Mouse (Mus musculus) embryonic facial prominence, embryonic 15.5 days (tissue): ENCODE results near the gene Rtn4. TPM values are rescaled to one million over a fixed set of nuclear protein-coding genes. Genes with fewer than 3 reads are reported as not detected.
A peak's percentile ranks its signal among the peaks of the same experiment; 100 is the strongest.

Experiments used
- ATAC-seq: fragments of 200-750 bp; cut with Nextera tagmentation; 2 replicates; pipeline ENCODE4 v1.8.0; 2017; ENCODE audit warnings: low read depth, moderate TSS enrichment; ENCODE audit not compliant: insufficient number of reproducible peaks, low FRiP score, low TSS enrichment
- H3K27ac ChIP-seq: fragments of 300-500 bp; sonication (generic); replicated peaks from 2 replicates; pipeline ENCODE4 v1.5.1; 2015; ENCODE audit warnings: mild to moderate bottlenecking, inconsistent platforms
- H3K27me3 ChIP-seq: fragments of 300-500 bp; sonication (generic); 2 replicates; pipeline ENCODE4 v1.6.1; 2015; ENCODE audit warnings: inconsistent platforms
- H3K36me3 ChIP-seq: fragments of 300-500 bp; sonication (generic); 2 replicates; pipeline ENCODE4 v1.6.1; 2015; ENCODE audit warnings: mild to moderate bottlenecking, inconsistent platforms
- H3K4me1 ChIP-seq: fragments of 300-500 bp; sonication (generic); 2 replicates; pipeline ENCODE4 v1.6.1; 2015; ENCODE audit warnings: inconsistent platforms
- H3K4me2 ChIP-seq: fragments of 300-500 bp; sonication (generic); replicated peaks from 2 replicates; pipeline ENCODE4 v1.6.1; 2015; ENCODE audit warnings: mild to moderate bottlenecking, inconsistent platforms
- H3K4me3 ChIP-seq: fragments of 300-500 bp; sonication (generic); replicated peaks from 2 replicates; pipeline ENCODE4 v1.5.1; 2015; ENCODE audit warnings: mild to moderate bottlenecking, inconsistent platforms
- H3K9ac ChIP-seq: fragments of 300-500 bp; sonication (generic); 2 replicates; pipeline ENCODE4 v1.6.1; 2015; ENCODE audit warnings: inconsistent platforms
- H3K9me3 ChIP-seq: fragments of 300-500 bp; sonication (generic); replicated peaks from 2 replicates; pipeline ENCODE4 v1.6.1; 2016; ENCODE audit warnings: inconsistent platforms
- WGBS: fragments of 180-500 bp; shearing (Covaris S2); methylation state at CpG from one replicate; pipeline ENCODE4 v1.1.7; 2015; 5-methylcytosine and 5-hydroxymethylcytosine counted together
- polyA plus RNA-seq: library from polyadenylated mRNA; unstranded; fragments of >200 nt; fragmentation: Nextera tagmentation; extraction: Ambion mirVana; gene quantifications from 2 replicates; pipeline ENCODE4 v1.2.1, GENCODE M21; 2015

Rtn4 gene
- polyA plus RNA-seq, 1 experiment from 2014 or later: 82.4 TPM

GRCm38 (mm10) chr11:29766313-29766982 lies 73.7 kb downstream of the Rtn4 start:
- 76% methylated on average over 11 of the region's 11 CpGs for whole genome bisulfite sequencing
- no peaks in the 10 kb centered on the region for H3K27me3 ChIP-seq
- H3K27ac ChIP-seq: no peak overlapping the region
- no peak for ATAC-seq
- H3K9ac ChIP-seq: no peak overlapping the region
- no peak overlapping the region for H3K4me2 ChIP-seq
- H3K36me3 ChIP-seq: no peaks in the 10 kb centered on the region
- H3K9me3 ChIP-seq: no peaks in the 10 kb centered on the region
- no peaks in the 10 kb centered on the region for H3K4me1 ChIP-seq
- H3K4me3 ChIP-seq: no peak overlapping the region

GRCm38 (mm10) chr11:29768523-29768922 lies 75.8 kb downstream of the Rtn4 start:
- Histone ChIP-seq H3K27me3 (no peaks in the 10 kb centered on the region), H3K9ac (no peak overlapping the region), H3K4me1 (no peaks in the 10 kb centered on the region), H3K27ac (no peak overlapping the region), H3K4me3 (no peak overlapping the region), H3K4me2 (no peak overlapping the region), H3K36me3 (no peaks in the 10 kb centered on the region), H3K9me3 (no peaks in the 10 kb centered on the region)
- ATAC-seq: no peak

- no peaks in the 10 kb centered on the region for H3K4me1 ChIP-seq
- no peaks in the 10 kb centered on the region for H3K9me3 ChIP-seq
- WGBS: 50% methylated on average over 3 of the region's 3 CpGs
- H3K4me2 ChIP-seq: no peak overlapping the region
- no peak overlapping the region for H3K4me3 ChIP-seq
- no peaks in the 10 kb centered on the region for H3K27me3 ChIP-seq
- no peak overlapping the region for H3K9ac ChIP-seq
- no peak overlapping the region for H3K27ac ChIP-seq
- ATAC-seq: no peak
- H3K36me3 ChIP-seq: no peaks in the 10 kb centered on the region
Observed at GRCm38 (mm10) chr11:29770666-29771400, 78.1 kb downstream of the Rtn4 start.

- Histone ChIP-seq H3K9me3 (no peaks in the 10 kb centered on the region), H3K27me3 (no peaks in the 10 kb centered on the region), H3K27ac (no peak overlapping the region), H3K4me2 (no peak overlapping the region), H3K36me3 (no peaks in the 10 kb centered on the region), H3K4me3 (no peak overlapping the region), H3K4me1 (no peaks in the 10 kb centered on the region), H3K9ac (no peak overlapping the region)
- no peak for ATAC-seq
- 85% methylated on average over 1 of the region's 1 CpGs for WGBS
Observed at GRCm38 (mm10) chr11:29772279-29772678, 79.5 kb downstream of the Rtn4 start.

- Histone ChIP-seq H3K27ac (0 out of 2 replicates have a peak overlapping the region, but pooled peaks have one; percentile 6), H3K27me3 (no peaks in the 10 kb centered on the region), H3K9ac (no peak overlapping the region), H3K4me2 (no peak overlapping the region), H3K4me3 (no peak overlapping the region), H3K36me3 (no peaks in the 10 kb centered on the region), H3K9me3 (no peaks in the 10 kb centered on the region), H3K4me1 (no peaks in the 10 kb centered on the region)
- peak; percentile 73; the same call in 1 of the 2 replicates for ATAC-seq
- WGBS: 38% methylated on average over 2 of the region's 2 CpGs
Observed at GRCm38 (mm10) chr11:29774296-29774695, 81.5 kb downstream of the Rtn4 start.

GRCm38 (mm10) chr11:29774760-29775159 lies 82.0 kb downstream of the Rtn4 start:
- no peak for ATAC-seq

GRCm38 (mm10) chr11:29777964-29778363 lies 85.2 kb downstream of the Rtn4 start:
- Histone ChIP-seq H3K4me3 (no peak overlapping the region), H3K9me3 (no peaks in the 10 kb centered on the region), H3K27me3 (no peaks in the 10 kb centered on the region), H3K27ac (no peak overlapping the region), H3K9ac (no peak overlapping the region), H3K36me3 (no peaks in the 10 kb centered on the region), H3K4me2 (no peak overlapping the region), H3K4me1 (no peaks in the 10 kb centered on the region)
- ATAC-seq: peak; percentile 67

More at GRCm38 (mm10) chr11:29774760-29775159, 82.0 kb downstream of the Rtn4 start:
- H3K27me3 ChIP-seq: no peaks in the 10 kb centered on the region
- no peaks in the 10 kb centered on the region for H3K4me1 ChIP-seq
- no peaks in the 10 kb centered on the region for H3K36me3 ChIP-seq
- WGBS: 53% methylated on average over 2 of the region's 2 CpGs
- H3K27ac ChIP-seq: 0 out of 2 replicates have a peak overlapping the region, but pooled peaks have one; percentile 6
- no peak overlapping the region for H3K9ac ChIP-seq
- no peaks in the 10 kb centered on the region for H3K9me3 ChIP-seq
- no peak overlapping the region for H3K4me3 ChIP-seq
- H3K4me2 ChIP-seq: no peak overlapping the region

- H3K4me1 ChIP-seq: no peaks in the 10 kb centered on the region
- H3K36me3 ChIP-seq: no peaks in the 10 kb centered on the region
- H3K27me3 ChIP-seq: no peaks in the 10 kb centered on the region
- no peak overlapping the region for H3K4me3 ChIP-seq
- H3K4me2 ChIP-seq: no peak overlapping the region
- WGBS: 67% methylated on average over 3 of the region's 3 CpGs
- no peak for ATAC-seq
- no peaks in the 10 kb centered on the region for H3K9me3 ChIP-seq
- no peak overlapping the region for H3K9ac ChIP-seq
- H3K27ac ChIP-seq: no peak overlapping the region
Observed at GRCm38 (mm10) chr11:29778936-29779335, 86.2 kb downstream of the Rtn4 start.

GRCm38 (mm10) chr11:29779409-29780026 lies 86.8 kb downstream of the Rtn4 start:
- no peaks in the 10 kb centered on the region for H3K9me3 ChIP-seq
- no peaks in the 10 kb centered on the region for H3K4me1 ChIP-seq
- 49% methylated on average over 2 of the region's 2 CpGs for WGBS
- H3K4me2 ChIP-seq: no peak overlapping the region
- no peak overlapping the region for H3K27ac ChIP-seq
- no peaks in the 10 kb centered on the region for H3K27me3 ChIP-seq
- H3K36me3 ChIP-seq: no peaks in the 10 kb centered on the region
- ATAC-seq: no peak
- H3K9ac ChIP-seq: no peak overlapping the region
- H3K4me3 ChIP-seq: no peak overlapping the region

GRCm38 (mm10) chr11:29786583-29787219 lies 94.0 kb downstream of the Rtn4 start:
- Histone ChIP-seq H3K27me3 (no peaks in the 10 kb centered on the region), H3K4me2 (no peak overlapping the region), H3K36me3 (no peaks in the 10 kb centered on the region), H3K9ac (no peak overlapping the region), H3K4me1 (no peaks in the 10 kb centered on the region), H3K9me3 (no peaks in the 10 kb centered on the region), H3K27ac (no peak overlapping the region), H3K4me3 (no peak overlapping the region)
- no peak for ATAC-seq
- WGBS: 84% methylated on average over 6 of the region's 6 CpGs

- ATAC-seq: no peak
- Histone ChIP-seq H3K36me3 (no peaks in the 10 kb centered on the region), H3K4me2 (no peak overlapping the region), H3K9me3 (no peaks in the 10 kb centered on the region), H3K27me3 (no peaks in the 10 kb centered on the region), H3K4me3 (no peak overlapping the region), H3K27ac (no peak overlapping the region), H3K4me1 (no peaks in the 10 kb centered on the region), H3K9ac (no peak overlapping the region)
- WGBS: 10% methylated on average over 5 of the region's 5 CpGs
Observed at GRCm38 (mm10) chr11:29787473-29787872, 94.7 kb downstream of the Rtn4 start.
